Mouse (Mus musculus) lung, postnatal 0 days (tissue): Measurements from ENCODE around the gene C1qtnf7. TPM values are rescaled to one million over a fixed set of nuclear protein-coding genes. Genes with fewer than 3 reads are reported as not detected.
A peak's percentile ranks its signal among the peaks of the same experiment; 100 is the strongest.

ENCODE experiments used
- ATAC-seq: fragments of 200-750 bp; cut with Nextera tagmentation; 2 replicates; pipeline ENCODE4 v1.8.0; 2017; ENCODE audit warnings: moderate library complexity
- DNase-seq: peaks from one replicate; pipeline ENCODE4 v3.0.0-alpha.2; 2016; ENCODE audit warnings: low spot score
- H3K27ac ChIP-seq: fragments of 300-500 bp; sonication (generic); 2 replicates; pipeline ENCODE4 v1.5.1; 2014; ENCODE audit warnings: antibody characterized with exemption, mild to moderate bottlenecking, low read length, mixed read lengths
- H3K27me3 ChIP-seq: fragments of 300-500 bp; sonication (generic); replicated peaks from 2 replicates; pipeline ENCODE4 v1.6.1; 2014; ENCODE audit warnings: low read length, mixed read lengths; ENCODE audit not compliant: insufficient read depth
- H3K36me3 ChIP-seq: fragments of 300-500 bp; sonication (generic); 2 replicates; pipeline ENCODE4 v1.6.1; 2014; ENCODE audit warnings: low read length, mixed read lengths; ENCODE audit not compliant: insufficient read depth
- H3K4me1 ChIP-seq: fragments of 300-500 bp; sonication (generic); 2 replicates; pipeline ENCODE4 v1.6.1; 2014; ENCODE audit warnings: antibody characterized with exemption, low read depth, low read length, mixed read lengths; ENCODE audit not compliant: insufficient read depth
- H3K4me2 ChIP-seq: fragments of 300-500 bp; sonication (generic); replicated peaks from 2 replicates; pipeline ENCODE4 v1.6.1; 2014; ENCODE audit warnings: low read depth, mild to moderate bottlenecking, low read length, moderate library complexity, mixed read lengths
- H3K4me3 ChIP-seq: fragments of 300-500 bp; sonication (generic); 2 replicates; pipeline ENCODE4 v1.5.1; 2014; ENCODE audit warnings: low read depth, low read length
- H3K9ac ChIP-seq: fragments of 300-500 bp; sonication (generic); replicated peaks from 2 replicates; pipeline ENCODE4 v1.6.1; 2014; ENCODE audit warnings: low read depth, mild to moderate bottlenecking
- H3K9me3 ChIP-seq: fragments of 300-500 bp; sonication (generic); 2 replicates; pipeline ENCODE4 v1.6.1; 2016; ENCODE audit warnings: low read length, mixed read lengths
- CTCF ChIP-seq: IDR thresholded peaks from 2 replicates; pipeline ENCODE4 v1.5.1; 2016; ENCODE audit warnings: antibody characterized with exemption, mild to moderate bottlenecking
- EP300 ChIP-seq: IDR thresholded peaks from 2 replicates; pipeline ENCODE4 v1.6.1; 2016; ENCODE audit warnings: antibody characterized with exemption, mild to moderate bottlenecking, control low read depth
- WGBS: fragments of 180-500 bp; shearing (Covaris S2); extraction: QIAGEN DNeasy Blood & Tissue Kit; methylation state at CpG from one replicate; pipeline ENCODE4 v1.1.7; 2014; 5-methylcytosine and 5-hydroxymethylcytosine counted together
- polyA plus RNA-seq: library from polyadenylated mRNA; unstranded; fragments of >200 nt; fragmentation: Nextera tagmentation; extraction: Ambion mirVana; gene quantifications from 2 replicates; pipeline ENCODE4 v1.2.1, GENCODE M21; 2015

Gene C1qtnf7
- polyA plus RNA-seq, 1 experiment from 2014 or later: 37.2 TPM

DNA sequence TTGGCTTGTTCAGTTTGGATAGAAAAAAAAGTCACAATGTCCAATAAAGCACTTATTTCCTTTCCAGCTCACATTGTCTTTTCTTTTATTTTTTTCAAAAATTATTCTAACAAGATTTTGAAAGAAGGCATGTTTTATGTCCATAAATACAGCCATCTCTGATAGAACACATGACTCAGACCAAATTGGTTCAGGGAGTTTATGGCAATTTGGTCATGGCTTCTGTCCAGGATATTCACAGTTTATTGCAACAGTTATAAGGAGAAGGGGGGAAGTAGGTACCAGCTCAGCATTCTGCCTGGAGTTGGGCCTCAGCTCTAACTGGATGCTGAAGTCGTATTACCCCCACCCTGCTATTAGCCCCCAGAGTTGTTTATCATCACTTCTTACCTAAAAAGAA lies 15.5 kb downstream of the C1qtnf7 start:
- no peak overlapping the region for H3K27ac ChIP-seq
- H3K4me2 ChIP-seq: no peak overlapping the region
- no peak overlapping the region for H3K9ac ChIP-seq
- no peak for TF ChIP-seq EP300
- TF ChIP-seq CTCF: no peak
- no peak for DNase-seq
- H3K27me3 ChIP-seq: no peaks in the 10 kb centered on the region
- ATAC-seq: no peak
- no peaks in the 10 kb centered on the region for H3K9me3 ChIP-seq
- H3K36me3 ChIP-seq: no peaks in the 10 kb centered on the region
- H3K4me1 ChIP-seq: peaks cover 4% of the 10 kb centered on the region; the same call in 1 of the 2 replicates
- 79% methylated on average over 1 of the region's 1 CpGs for WGBS
- H3K4me3 ChIP-seq: no peak overlapping the region

DNA sequence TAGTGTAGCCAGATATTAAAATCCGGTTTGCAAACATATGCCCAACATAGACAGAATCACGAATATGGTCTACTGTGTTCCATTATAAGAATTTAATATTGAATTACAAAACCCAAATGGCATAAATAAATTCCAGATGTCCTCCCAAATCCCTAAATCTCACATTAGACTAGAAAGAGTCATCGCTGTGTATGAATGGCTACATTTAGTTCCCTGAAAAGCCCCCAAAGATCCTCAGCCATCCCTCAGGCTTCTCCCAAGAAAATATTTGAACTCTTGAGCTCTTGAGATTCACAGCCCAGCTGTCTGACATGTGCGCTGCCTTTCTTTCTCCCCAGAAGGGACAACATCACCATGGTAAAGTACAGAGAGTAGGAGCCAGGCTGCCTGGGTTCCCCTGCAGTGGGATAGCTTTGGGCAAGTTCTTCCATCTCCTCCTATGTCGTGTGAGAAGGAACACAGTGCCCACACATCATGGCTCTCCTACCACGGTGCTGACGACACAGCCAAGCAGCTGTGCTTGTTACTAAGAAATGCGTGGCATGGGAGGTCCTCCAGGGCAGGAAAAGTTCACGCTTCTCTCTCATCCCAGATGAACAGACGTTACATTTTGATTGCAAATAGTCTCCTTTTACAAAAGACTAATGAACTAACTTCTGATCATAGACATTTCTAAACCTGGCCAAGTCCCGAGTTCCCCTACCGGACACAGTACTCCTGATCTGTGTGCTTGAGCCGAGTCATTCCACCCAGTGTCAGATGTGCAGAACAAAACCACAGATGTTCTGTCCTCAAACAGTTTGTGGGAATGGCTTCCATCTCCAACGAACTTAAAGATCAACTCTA lies 23.2 kb downstream of the C1qtnf7 start:
- TF ChIP-seq EP300 (no peak), CTCF (0 out of 2 replicates have a peak, but pooled peaks have one; percentile 10)
- peak; percentile 58 for ATAC-seq
- Histone ChIP-seq H3K9me3 (no peaks in the 10 kb centered on the region), H3K9ac (no peak overlapping the region), H3K4me1 (no peaks in the 10 kb centered on the region), H3K4me3 (no peak overlapping the region), H3K27ac (no peak overlapping the region), H3K4me2 (no peak overlapping the region), H3K36me3 (no peaks in the 10 kb centered on the region), H3K27me3 (no peaks in the 10 kb centered on the region)
- WGBS: 52% methylated on average over 14 of the region's 14 CpGs
- peak; percentile 61 for DNase-seq

DNA sequence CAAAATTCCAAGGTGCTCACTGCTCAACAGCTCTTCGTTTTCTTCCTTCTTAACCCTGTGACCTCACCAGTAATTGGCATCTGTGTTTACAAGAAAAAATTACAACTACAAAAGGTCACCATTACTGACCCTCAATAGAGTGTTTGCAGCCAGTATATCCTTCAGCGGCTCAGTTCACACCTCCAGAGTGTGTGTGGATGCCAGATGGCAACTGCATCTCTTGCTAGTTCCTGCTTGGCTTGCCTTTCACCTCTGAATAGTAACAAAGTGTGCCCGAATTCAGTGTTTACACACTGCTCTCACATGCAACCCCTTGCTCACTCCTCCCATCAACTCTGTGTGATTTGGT lies 23.8 kb downstream of the C1qtnf7 start:
- Histone ChIP-seq H3K9ac (no peak overlapping the region), H3K27ac (no peak overlapping the region), H3K9me3 (no peaks in the 10 kb centered on the region), H3K4me3 (no peak overlapping the region), H3K36me3 (no peaks in the 10 kb centered on the region), H3K27me3 (no peaks in the 10 kb centered on the region), H3K4me2 (no peak overlapping the region), H3K4me1 (no peaks in the 10 kb centered on the region)
- ATAC-seq (peak; percentile 79), DNase-seq (peak; percentile 53)
- TF ChIP-seq CTCF (no peak), EP300 (peak; percentile 56)
- 27% methylated on average over 3 of the region's 3 CpGs for WGBS

DNA sequence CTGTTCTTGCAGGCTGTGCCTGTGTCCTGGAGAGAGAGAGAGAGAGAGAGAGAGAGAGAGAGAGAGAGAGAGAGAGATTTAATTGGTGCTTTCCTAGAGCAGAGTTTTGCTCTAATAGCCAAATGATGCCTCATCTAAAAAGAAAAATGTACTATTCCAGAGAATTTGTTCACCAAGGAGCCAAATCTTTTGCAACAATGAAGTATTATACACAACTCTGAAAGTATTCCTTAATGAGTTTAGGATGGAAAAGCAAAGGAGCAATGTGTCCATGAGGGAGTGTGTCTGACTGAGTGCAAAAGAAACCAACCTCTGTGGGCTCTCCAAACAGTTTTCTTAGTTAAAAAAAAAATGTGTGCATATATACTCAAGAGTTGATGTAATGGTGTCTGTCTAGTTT lies 24.5 kb downstream of the C1qtnf7 start:
- TF ChIP-seq EP300 (0 out of 2 replicates have a peak, but pooled peaks have one; percentile 21), CTCF (no peak)
- Histone ChIP-seq H3K9me3 (no peaks in the 10 kb centered on the region), H3K27ac (no peak overlapping the region), H3K4me2 (no peak overlapping the region), H3K4me1 (no peaks in the 10 kb centered on the region), H3K27me3 (no peaks in the 10 kb centered on the region), H3K36me3 (no peaks in the 10 kb centered on the region), H3K4me3 (no peak overlapping the region), H3K9ac (no peak overlapping the region)
- DNase-seq: peak; percentile 62
- ATAC-seq: peak; percentile 10; the same call in 1 of the 2 replicates

DNA sequence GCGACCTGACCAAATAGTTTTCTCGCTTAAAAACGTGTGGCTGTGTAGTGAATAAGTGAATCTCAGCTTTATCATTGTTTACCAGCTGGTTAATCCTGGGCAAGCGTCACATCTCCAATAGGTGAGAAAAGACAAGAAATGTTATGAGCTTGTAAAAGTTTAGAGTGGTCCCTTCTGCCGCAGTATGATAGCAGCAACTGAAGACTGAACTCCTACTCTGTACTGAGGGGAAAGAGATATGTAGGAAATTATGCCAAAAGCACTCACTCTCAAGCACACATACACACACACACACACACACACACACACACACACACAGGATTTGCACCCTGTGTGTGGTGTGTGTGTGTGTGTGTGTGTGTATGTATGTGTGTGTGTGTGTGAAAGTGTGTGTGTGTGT lies 26.2 kb downstream of the C1qtnf7 start:
- whole genome bisulfite sequencing: 81% methylated on average over 5 of the region's 5 CpGs
- Histone ChIP-seq H3K4me1 (no peaks in the 10 kb centered on the region), H3K27me3 (no peaks in the 10 kb centered on the region), H3K9ac (no peak overlapping the region), H3K36me3 (no peaks in the 10 kb centered on the region), H3K27ac (no peak overlapping the region), H3K9me3 (no peaks in the 10 kb centered on the region), H3K4me2 (no peak overlapping the region), H3K4me3 (no peak overlapping the region)
- ATAC-seq (no peak), DNase-seq (no peak)
- TF ChIP-seq EP300 (no peak), CTCF (no peak)

DNA sequence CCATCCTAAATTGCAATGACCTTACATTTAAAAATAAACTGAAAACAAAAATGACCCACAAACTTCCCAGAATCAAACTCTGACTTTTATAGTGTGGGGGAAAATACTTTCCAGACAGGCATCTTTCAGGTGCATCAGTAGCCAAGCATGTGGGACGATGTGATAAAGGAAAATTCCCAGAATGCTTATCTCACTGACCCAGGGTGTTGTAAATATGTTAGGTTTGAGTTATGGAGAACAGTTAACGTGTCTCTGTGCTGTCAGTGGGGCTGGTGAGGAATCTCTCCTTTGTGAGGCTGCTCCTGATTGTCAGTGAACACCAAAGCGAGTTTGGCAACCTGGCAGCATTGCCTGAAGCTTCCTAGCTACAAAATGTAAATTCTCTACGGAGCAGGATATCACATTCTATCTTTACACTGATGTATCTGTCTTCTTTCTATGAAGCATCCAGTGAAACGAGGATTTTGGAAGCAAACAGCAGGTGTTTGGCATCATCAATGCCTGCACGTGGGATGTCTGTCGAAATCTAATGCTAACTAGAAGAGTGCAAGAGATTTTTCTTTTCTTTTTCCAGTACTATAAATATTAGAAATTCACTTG lies 27.0 kb downstream of the C1qtnf7 start:
- Histone ChIP-seq H3K36me3 (no peaks in the 10 kb centered on the region), H3K27me3 (no peaks in the 10 kb centered on the region), H3K4me1 (no peaks in the 10 kb centered on the region), H3K9ac (no peak overlapping the region), H3K4me3 (no peak overlapping the region), H3K9me3 (no peaks in the 10 kb centered on the region), H3K27ac (no peak overlapping the region), H3K4me2 (no peak overlapping the region)
- WGBS: 46% methylated on average over 7 of the region's 7 CpGs
- TF ChIP-seq CTCF: no peak
- no peak for TF ChIP-seq EP300
- DNase-seq (no peak), ATAC-seq (no peak)
